Mouse (Mus musculus) kidney, postnatal 14 days (tissue): ENCODE measurements around the gene Gmpr.
"Not testable (repeated sequence)": the region's sequence is repeated elsewhere in the genome, so short reads cannot be mapped to it uniquely, and the experiment has no call there.

Source experiments
- DNase-seq: peaks from one replicate; pipeline ENCODE4 v3.0.0; 2022; ENCODE audit warnings: mixed read lengths

Gmpr gene

DNA sequence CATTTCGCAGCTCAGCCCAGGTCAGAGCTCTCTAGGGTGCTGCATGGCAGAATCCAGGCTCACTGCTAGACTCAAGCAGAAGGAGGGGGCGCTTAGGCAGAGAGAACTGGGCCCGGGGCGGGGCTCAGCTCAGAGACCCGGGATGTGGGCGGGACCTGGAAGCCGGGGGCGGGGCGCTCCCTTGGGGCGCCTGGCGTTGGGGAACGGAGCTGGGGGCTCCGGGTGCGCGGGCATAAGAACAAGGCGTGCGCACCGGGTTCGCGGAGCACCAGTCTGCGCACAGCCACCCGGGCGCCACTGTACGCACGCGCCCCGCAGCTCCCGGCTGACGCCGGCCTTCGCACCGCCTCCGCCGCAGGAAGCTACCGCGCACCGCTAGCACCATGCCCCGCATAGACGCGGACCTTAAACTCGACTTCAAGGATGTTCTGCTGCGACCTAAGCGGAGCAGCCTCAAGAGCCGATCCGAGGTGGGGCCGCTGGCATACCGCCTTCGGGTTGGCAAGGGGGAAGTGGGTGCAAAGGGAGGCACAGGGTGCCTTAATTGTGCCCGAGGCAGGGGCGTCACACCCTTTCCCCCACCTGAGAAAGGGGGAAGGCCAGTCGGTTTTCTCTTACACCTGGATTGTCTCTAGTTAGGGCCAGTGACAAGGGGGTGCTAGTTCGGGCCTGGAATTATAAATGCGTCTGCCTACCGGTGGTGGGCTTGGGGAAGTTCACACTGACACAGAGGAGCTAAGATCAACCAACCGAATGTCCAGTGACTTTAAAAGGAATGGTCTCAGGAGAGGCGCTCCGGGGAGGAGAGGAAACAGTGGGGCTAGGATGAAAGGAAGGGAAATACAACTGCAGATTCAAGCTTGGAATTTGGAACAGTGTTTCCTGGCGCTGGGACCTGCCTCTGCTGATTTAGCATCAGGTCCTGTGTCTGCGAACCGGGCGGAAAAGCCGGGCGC, at the start of gene Gmpr:
Gene Gmpr, plus strand, starts transcription at position 171 of the 956 bp plus-strand sequence.
- peak; percentile 93 for DNase-seq

DNA sequence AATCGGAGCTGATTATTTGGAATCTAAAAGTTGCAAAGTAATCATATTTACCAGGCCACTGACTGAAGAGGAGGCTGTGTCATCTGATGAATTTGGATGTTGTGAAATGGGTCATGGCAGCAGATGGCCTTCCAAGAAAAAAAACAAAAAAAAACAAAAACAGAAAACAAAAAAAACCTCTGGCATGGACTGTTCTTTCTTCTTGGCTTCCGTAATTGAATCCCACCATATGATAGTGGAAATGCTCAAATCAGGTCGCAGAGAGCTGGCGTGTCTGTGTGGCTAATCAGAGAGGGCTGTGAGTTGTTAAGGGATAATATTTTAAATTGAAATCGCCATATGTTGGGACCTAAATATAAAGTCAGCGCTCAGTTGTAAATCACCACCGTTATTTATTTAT, 49.8 kb upstream of the Gmpr start:
- DNase-seq, result no peak

DNA sequence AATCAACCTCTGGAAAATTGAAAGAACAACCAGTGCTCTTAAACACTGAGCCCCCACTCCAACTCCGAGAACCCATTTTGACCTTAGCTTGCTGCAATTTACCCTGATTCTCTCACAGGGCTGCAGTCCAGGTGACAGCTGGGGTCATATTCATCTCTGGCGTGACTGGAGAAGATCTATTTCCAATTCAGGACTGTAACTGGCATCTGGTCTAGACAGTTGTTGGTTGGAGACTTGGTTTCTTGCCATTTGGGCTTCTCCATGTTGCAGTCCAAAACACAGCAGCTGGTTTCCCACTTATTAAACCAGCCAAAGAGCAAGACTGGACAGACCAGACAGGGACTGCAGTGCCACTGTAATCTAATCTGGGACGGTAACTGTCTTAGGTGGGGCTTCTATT, 47.1 kb upstream of the Gmpr start:
- no peak for DNase-seq

DNA sequence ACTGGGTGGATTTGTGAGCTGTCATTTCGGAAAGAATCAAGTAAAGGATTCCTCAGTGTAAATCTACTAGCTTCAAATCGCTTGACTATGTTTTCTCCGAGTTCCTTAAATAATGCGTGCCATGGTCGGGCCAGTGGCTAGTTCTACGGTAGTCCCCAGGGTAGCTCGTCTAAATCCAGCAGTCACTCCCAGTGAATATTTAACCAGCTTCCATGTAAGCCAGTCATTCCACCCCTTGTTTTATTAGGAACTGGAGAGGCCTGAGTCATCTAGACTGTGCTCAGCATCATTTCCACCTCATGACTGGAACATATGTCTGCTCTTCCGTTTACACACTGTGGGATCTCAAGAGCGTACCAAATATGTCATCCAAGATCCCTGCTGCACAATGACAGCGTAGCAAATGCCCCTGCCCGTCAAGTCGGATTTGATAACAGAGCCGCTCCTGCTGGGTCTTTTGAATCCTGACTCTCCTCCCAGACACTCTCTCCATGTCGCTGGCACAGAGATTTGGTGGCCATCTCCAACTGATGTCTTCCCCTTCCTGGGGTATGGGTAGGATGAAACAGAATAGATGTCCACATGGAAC, 45.8 kb upstream of the Gmpr start:
- no peak for DNase-seq

DNA sequence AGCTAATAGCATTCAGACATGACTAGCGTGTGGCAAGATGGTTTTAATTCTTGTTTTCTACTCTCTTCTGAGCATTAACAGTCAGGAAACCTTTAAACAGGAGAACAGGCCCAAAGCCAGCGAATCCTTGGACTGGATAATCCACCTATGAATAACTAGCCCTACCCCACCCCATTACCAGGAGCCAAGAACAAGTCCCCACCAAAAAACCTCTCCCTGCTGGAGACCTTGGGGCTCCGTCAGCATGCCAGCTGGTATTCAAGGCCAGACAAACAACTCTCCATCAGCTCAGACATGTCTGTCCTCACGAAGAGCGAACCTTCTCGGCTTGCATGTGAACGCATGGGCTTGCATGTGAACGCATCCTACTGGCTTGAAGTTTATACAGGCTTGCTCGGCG, 41.6 kb upstream of the Gmpr start:
- no peak for DNase-seq

DNA sequence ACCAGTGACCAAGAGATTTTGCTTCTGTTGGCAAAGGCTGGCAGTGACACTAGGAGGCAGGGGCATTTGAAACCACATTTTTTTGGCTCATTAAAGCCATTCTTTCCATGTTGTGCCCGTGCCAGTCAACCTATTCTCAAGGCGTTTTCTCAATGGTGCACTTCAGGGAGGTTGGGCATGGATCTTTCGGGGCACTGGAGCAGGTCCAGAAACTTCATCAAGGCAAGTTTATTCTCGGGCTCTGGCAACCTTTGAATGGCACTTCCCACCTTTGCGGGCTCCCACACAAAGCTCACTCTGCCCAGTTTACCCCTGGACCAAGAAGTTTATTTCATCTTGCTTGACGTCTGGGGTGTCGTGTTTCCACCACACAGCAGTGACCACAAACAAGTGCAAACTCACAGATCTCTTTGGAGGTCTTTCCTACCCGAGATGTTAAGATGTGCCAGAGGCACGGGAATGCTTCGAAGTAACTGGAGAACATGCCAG, 41.2 kb upstream of the Gmpr start:
- no peak for DNase-seq

DNA sequence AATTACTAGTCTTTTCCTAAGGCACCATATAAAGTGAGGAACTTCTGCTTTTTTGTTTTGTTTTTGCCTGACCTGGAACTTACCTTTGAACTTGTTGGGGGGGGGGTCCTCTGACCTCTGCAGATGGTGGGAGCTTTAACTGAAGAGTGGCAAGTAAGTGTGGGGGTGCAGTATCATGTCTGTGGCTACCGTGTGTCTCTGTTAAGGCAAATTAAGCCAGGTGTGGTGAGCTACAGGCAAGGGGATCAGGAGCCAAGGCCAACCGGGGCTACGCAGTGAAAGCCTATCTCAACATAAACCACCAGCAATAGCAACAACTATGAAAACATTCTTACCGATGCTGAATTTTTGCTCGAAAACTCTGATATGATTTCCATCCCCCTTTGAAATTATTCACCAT, 38.5 kb upstream of the Gmpr start:
- no peak for DNase-seq

DNA sequence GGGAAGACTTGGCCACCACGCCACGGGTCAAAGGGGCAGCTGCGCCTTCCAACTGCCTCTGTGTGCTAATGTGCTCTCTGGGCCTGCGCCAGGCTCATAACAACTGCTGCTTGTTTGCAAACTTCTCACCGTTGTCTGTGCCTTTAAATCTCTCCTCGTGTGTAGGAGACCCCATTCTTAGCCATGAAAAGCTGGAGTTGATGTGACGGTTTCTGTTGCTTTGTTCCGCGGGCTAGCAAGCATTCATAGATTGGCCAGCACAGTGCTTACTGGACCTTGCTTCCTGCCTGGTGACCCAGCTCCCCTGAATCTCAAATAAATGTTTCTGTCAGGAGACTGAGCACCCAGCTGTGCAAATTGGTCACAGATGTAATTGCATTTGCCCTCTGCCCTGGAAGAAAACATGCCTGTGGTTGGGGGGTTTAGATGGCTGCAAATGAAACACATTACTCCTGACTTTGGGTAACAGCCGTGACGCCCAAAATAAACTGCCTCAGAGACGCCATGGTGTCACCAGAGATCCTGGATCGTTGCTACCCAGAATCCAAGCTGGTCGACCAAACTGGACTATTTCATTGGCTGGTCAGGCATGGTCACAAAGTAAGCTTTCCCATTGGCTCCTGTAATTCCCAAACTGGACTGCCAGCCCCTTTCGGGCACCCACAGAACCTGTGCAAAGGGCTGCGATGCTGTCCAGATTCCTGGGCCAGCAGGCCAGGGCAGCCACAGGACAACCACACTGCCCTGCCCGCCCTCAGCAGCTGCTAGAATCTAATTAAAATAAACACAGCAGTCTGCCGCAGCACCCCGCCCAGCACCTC, 37.6 kb upstream of the Gmpr start:
- peak; percentile 68 for DNase-seq

DNA sequence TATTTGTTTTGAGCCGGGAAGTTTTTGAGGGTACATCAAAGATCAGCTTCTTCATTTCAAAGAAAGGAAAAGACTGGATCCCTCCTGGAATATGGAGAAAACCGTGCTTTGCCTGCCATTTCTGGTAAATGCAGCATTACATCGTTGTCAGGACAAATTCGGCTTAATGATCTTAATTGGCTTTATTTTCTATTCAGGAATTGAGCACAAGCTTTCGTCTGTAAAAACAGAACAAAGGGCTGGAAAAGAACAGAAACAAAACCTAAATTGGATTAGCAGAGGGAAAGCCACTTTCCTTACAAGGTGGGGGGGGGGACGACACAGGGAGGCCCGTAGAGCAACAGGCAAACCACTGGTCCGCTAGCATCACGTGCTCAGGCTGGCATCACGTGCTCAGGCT, 33.9 kb upstream of the Gmpr start:
- DNase-seq, result no peak

DNA sequence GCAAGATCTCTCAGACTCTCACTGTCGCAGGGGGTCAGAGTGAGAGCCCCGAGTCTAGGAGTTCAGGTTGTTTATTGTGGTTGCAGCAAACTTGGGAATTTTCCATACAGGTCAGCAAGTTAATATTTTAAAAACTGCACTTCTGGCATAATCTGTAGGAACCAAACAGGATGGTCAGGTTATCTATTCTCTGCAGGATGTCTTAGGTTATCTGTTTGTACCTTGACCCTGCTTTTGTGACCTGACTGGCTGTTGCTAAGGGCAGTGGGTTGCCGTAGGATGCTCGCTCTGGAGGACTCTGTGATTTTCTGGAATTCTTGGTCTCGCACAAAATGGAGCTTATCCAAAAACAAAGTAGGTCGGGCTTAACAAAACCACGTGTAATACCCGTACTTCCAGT, 31.9 kb upstream of the Gmpr start:
- no peak for DNase-seq

DNA sequence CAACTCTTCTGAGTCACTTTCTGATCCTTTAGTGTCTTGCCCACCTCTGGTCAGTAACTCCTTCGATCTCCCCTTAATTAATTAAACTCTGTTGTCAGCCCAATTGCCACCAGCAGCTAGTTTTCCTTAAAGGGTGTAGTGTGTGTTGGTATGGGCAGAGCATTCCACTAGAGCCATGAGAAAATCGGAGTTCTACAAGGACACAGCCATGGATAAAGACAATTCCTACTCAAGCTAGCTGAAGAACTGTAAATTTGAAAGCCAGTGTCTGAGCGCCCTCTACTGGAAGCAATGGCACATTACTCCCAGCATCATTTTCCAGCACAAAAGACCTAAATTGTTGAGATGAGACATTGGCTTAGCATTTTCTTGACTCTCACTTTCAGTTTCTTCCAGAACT, 30.1 kb upstream of the Gmpr start:
- peak; percentile 82 for DNase-seq

DNA sequence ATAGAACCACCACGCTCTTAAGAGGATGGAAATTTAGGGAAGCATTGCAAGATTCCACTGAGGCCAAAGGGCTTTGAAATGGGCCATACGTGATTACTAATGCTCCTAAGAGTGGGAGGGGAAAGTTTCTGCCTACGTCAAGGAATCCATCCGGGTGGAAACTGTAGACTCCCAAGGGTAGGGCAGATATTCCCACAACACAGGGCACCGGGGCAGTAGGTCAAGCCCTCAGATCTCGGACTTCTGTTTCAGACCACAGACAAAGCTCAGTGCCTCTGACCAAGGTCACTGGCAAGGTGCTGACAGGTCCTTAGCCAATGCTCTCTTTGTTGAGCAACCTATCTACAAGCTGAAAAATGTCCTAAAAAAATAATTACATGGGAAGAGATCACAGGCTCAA, 27.3 kb upstream of the Gmpr start:
- no peak for DNase-seq

DNA sequence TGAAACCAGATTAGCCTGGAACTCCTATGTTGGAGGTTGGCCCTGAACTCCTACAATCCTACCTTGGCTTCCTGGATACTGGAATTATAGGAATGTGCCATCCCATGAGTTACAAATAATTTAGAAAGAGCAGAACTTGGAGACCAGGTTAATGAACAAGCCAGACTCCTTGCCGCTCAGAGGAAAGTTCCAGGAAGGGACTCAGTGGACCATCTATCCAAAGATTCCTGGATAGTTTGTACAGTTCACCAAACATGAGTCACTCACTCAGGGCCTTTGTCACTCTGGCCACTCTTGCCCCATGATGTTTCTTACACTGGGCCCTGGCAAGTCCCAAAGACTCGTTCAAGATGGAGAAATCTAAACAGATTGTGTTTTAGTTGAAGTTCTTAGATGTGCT, 24.0 kb upstream of the Gmpr start:
- DNase-seq, result peak; percentile 37

DNA sequence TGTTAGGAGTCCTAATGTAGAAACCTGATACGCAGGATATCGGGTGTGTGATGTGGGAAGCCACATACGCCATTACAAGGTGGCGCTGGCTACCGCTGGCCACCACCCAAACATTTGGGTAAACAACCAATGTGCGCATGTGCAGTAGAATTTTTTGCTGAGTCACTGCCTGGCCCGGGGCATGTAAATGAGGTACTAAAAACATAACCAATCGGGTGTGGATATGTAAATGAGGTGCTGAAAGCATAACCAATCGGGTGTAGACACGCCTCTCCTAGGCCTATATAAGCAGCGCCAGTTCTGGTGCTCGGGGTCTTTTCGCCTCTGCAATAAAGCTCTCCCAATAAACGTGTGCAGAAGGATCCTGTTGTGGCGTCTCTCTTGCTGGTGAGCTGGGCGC, 23.3 kb upstream of the Gmpr start:
- DNase-seq, result not testable (repeated sequence)

DNA sequence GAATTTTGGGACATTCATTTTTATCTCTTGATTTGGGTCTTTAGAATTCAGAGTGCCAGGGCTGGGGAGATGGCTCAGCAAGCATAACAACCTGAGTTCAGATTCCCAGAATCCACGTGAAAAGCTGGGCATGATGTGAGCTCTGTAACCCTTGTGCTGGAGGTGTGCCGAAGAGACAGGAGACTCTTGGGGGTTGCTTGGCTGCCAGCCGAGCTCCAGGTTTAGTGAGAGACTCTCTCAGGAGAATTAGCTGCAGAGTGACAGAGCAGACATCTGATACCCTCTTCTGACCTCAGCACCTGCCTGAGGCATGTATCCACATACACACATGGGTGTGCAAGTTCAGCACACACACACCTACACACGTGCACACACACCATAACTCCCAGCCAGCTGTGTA, 21.6 kb upstream of the Gmpr start:
- DNase-seq, result peak; percentile 87

DNA sequence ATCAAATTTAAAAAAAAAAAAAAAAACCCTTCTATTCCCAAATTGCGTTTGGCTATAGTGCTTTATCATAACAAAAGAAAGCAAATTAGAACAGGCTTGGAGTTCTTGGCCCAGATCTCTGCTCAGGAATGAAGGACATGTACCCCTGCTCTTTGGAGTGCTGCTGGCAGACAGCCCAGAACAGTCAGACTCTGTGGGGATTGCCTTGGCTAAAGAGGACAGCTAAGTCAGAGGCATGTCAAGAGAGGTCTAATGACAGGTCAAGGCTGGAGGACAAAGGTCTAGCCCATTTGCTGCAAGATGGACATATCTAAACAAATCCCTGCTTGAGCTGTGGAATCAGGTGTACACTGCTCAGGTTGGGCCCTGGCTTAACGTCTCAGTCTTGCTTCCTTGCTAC, 20.6 kb upstream of the Gmpr start:
- DNase-seq, result peak; percentile 93

DNA sequence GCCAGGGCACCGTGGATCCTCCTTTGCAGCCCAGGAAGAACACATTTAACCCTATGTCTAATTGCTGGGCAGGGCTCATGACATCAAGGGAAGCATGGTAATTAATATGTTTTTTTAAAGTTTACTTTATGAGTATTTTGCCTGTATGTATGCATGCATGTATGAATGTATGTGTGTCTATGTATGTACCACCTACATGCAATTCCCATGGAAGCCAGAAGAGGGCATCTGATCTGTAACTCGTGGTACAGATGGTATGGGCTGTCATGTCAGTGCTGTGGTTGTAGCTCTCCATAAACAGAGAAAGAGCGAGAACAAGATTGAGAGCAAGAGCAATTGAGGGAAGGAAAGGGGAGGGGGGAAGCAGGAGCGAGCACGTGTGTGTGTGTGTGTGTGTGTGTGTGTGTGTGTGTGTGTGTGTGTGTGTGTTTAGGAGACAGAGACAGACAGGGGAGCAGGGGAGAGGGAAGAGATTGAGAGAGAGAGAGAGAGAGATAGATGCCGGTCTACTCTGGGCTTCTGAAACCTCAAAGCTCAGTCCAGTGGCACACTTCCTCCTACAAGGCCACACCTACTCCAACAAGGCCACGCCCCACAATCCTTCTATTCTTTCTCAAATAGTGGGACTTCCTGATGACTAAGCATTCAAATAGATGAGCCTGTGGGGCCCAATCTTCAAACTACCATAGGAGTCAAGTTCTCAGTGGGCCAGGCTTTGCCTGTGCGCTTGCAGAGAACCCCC, 15.1 kb upstream of the Gmpr start:
- DNase-seq, result no peak

DNA sequence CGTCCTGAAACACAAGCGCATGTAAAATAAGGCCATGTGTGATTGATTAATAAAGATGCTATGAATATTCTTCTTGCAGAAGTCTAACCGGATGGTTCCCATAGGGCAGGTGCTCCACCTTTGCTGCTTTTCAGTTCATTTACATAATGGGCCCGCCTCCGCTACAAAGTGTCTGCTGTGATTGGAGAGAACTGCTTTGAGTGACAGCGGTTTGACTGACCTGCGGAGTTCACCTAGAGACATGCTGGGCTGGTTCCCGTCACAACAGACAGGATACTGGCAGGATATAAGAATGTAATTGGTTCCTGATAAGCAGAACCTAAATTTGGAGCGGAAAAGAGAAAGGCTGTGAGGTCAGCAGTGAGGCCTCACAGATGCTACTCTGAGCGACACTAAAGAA, 13.4 kb upstream of the Gmpr start:
- no peak for DNase-seq

DNA sequence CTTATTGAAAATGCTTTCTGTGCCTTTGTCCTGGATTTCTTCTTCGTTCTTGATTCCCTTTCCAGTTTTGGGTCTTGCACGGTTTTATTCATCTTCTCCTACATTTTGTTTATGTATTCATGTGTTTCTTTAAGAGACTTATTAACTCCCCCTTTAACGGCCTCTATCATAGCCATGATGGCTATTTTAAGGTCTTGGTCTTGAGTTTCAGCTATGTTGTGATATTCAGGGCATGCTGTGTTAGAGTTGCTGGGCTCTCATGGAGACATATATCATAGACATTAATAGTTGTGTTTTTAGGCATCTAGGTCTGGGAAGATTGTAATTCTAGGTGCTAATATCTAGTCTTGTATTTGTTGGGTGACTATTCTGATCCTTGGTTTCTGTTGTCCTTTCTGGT, 8.6 kb upstream of the Gmpr start:
- no peak for DNase-seq

DNA sequence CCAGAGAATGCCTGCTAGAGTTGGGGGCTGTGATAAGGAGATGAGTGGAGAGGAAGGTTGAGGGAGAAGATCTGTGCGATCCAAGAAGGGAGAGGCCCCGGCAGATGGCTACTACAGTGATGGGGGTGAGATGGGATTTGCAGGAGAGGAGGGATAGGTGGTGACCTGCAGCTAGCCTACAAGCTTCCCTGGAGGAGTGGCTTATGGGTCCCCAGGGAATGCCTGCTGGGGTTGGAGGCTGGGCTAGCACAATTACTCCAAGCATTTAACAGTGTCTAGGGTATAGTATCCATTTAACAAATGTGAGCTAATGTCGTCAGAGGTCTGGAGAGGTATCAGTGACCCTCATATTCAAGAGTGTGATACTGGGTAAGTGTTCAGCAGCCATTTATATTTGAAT, 7.9 kb upstream of the Gmpr start:
- no peak for DNase-seq

DNA sequence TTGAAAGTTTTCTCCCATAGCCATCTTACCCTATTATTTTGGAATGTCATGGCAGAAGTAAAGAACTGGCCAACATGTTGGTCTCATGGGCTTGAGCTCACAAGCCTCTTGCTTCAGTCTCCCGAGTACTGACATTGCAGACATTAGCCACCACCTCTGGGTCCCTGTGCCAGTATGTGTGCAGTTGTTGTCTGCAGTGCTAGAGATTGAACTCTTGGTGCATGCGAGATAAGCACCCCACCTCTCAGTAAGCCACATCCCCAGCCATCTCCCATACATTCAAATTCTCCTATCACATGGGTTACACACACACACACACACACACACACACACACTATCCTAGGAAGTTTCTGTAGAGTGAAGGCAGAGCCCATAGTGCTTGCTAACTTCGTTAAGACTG, 7.3 kb upstream of the Gmpr start:
- no peak for DNase-seq

DNA sequence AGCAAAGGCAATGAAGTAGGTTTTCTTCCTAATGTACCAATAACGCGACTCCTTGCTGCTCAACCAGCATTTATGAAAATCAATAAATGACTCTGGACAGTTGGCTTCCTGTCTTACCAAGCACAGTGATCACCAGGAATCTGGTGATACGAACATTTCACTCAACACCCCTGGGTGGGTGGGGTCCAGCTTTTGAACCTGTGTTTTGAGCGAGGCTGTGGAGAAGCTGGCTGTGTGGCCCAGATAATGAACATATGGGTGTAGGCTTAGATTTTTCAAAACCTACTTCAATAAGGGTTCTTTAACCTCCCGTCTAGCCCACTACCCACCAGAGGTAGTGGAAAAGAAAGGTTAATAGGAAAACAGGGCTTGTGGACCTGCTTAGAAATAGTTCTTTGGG, 4.5 kb upstream of the Gmpr start:
- DNase-seq, result no peak

DNA sequence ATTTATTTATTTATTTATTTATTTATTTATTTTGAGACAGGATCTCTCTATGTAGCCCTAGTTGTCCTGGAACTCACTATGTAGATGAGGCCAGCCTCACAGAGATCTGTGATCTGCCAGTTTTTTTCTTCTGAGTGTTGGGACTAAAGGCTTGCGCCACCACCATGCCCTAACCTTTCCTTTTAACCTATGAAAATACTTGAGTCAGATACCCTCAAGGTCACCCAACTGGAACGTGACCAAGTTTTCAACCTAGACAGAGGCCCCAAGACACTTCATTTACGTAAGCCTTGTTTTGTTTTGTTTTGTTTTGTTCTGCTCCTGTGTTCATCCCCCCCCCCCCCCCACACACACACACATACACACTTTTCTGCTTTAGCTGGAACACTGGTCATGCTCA, 1.7 kb upstream of the Gmpr start:
- no peak for DNase-seq
